Mouse (Mus musculus) kidney, adult 11 months (tissue): ENCODE measurements around the gene Tigar.

Experiments
- DNase-seq: peaks from one replicate; pipeline ENCODE4 v3.0.0; 2022

Gene Tigar

DNA sequence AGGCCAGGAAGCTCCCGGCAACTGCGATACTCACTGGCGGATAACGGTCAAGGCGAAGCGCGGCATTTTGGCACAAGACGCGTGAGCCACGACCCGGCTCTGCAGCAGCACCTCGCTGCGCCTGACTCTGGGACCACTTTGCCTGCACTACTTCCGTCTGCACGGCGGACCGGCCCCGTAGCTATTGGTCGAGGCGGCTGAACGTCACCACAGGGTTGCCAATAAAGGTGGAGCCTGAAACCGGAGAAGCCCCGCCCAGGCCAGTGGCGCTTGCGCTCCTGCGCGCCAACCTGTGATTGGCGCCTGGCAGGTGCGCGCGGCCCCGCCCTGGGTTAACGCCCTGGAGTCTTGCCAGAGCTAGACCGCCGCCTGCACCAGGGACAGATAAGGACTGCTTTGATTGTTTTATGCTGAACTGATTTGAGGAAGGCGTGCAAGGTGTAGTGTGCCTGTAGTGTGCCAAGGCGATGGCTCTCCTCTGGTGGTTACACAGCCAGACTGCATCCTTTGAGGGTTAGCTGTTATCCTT, at the start of gene Tigar:
Tigar (minus strand) TSS at position 156 of the 529 bp plus-strand sequence.
- DNase-seq = peak; percentile 95

DNA sequence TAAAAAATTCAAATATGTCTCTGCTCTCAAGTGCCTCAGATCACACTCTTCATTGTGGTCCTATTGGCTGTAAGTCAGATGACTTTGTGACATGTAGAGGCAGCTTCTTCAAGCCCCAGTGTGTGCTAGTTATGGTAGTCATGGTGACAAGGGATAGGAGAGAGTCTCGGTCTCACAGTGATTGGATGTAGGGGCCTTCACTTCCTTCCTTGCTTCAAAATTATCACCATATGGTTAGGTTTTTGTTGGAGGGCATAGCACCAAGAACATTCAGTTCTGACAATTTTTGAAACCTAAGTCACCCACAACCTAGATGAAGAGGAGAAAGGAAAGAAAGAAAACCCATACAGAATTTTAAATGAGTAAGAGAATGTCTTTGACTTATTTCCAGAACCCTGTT, 48.0 kb upstream of the Tigar start:
- no peak for DNase-seq

DNA sequence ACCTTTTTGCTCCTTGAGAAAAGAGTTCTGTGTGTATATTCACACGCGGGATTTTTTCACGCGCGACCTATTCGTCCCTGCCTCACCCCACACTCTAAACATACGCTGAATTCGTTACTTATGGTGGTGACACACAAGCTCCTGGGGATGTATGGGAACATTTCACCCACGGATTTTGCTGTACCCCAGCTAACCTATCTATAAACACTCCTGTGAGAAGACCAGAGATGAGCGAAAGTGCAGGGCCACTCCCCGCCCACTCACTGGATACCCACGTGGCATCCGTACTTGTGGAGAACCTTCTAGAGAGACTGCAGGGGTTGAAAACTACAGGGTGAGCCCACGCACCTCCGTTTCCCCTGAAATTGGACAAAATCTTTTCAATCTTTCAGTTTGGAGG, 46.1 kb upstream of the Tigar start:
- no peak for DNase-seq

DNA sequence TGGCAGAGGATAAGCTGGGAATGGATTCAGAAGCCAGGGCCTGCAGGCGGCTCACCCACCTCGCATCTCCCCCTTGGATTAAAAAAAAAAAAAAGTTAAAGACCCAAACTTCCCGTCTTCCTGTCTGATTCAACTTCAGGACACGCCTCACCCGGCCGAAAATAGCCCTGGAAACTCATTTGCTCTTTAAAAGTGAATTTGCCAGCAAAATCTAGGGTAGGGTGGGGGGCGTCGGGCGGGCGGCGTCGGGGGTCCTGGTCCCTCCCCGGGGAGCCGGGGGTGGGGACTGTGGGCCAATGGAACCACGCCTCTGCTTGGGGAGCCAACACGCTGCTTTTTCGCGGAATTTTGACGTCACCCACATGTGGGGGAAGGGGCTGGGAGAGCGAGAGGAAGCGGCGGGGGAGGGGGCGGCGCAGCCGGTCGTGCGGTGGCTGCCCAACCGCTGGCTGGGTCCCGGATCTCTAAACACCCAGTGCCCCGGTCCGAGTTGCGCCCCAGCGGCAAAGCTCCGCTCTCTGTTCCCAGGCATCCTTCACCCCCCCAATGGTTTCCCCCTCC, 45.4 kb upstream of the Tigar start:
- DNase-seq = peak; percentile 26

DNA sequence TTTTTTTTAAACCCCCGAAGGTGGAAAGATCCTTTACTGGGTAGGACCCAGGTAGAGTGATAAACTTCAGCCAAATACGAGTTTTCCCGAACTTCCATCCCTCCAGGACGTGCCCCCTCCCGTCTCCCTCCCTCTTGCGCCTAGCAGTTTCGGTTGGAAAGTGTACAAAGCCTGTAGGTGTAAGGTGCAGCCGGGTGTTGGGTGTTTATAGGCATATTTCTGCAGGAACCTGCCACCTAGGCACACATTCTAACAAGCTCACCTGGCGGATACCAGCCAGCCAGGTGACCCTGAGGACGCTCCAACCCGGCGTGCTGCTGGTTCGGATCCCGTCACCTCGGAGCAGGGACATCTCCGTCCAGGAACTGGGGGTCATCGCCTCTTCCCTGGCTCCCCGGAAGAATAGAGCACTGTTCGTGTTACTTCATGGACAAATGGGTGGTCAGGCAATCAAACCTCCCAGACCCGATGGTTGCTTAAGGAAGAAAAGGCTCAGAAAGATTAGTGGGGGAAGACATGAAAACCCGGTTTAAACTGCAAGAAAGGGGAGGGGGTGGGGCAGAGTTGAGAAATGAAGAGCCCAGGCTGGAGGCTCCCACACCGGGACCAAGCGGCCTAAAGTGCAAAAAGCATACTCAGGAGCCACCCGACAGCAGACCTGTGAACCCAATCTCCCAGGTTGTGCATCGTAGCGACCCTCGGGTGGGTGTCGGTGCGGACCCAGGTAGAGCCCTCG, 44.8 kb upstream of the Tigar start:
- no peak for DNase-seq

DNA sequence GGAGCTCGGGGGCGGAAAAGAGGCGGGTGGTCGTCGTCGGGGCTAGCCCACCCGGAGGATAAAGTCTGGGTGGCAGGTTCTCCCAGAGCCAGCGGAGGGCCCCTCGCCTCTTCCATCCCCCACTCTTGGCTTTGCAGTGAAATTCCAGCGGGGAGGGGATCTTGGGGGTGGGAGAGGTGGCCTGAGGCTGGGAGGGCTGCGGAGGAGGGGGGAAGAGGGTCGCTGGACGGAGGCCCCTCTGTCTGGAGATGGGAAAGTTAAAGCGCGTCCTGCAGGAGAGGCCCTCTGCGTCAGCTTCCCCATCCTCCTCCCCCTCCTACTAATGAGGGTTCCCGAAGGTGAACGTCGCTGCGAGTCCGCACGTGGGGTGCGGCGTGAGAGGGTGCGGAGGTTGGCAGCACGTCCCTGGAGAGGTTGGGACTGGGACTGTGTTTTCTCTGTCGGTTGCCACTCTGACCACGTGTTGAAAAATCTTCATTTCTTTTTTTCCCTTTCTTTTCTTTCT, 44.0 kb upstream of the Tigar start:
- peak; percentile 20 for DNase-seq

DNA sequence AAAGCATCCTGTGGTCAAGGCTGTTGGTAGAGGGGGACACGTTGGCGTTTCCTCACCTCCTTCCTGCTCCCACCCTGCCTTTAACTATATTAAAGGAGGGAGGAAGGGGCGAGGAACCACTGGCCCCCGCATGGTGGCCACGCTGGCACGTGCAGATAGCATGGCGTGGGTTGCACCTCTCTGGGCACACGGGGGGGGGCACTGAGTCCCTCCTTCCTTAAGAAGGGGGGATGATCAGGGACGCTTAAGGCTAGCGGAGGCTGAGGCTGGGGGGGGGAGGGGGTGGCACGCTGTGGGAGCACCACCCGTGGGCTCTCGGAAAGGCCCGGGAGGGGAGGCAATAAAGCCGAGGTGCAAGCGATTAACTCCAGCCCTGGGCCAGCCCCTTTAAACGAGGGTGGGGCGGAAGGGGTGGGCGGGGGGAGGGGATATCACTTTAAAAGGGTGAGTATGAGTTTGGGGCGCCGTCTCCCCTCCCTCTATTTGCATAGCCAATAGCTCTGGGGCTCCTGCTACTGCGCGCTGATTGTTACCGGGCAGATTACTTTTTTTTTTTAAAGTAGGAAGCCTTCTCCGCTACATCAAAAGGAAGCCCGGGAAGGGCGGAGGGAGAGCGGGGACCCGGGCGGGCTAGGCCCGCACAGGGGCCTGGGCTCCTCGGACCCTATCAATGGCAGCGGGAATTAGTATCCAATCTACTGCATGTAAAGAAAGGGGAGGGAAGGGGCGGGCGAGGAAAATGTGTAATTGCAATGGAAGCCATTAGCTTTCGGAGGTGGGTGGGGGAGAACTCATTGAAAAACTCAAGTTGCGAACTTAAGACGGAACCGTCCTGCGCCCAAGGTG, 43.0 kb upstream of the Tigar start, which contains the start of gene Ccnd2:
Ccnd2 (minus strand) TSS at position 88 of the 846 bp plus-strand sequence.
- DNase-seq = peak; percentile 68

DNA sequence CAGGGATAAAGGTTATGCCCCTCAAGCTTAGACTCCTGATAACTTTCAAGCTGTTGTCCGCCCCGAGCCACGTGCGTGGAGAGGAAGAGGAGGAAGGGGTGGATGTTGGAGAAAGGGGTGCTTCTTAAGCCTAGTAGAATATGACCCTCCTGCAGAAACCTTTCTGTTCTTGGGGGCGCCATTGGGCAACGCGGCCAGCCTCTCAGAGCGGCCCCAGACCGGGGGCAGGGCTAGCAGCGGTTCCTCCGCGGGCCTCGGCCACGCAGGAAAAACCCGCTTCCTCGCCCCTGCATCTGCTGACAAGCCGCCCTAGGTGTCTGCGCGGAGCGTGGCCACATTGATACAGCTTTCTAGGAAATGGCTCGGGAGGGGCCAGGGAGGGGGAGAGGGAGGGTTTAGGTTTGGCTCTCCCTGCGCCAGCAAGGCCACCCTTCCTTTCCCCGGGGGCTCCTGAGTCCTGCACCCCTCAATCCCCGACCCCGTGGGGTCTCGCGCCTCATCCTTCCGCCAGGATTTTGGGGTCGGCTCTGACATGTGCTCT, 42.3 kb upstream of the Tigar start:
- peak; percentile 15 for DNase-seq

DNA sequence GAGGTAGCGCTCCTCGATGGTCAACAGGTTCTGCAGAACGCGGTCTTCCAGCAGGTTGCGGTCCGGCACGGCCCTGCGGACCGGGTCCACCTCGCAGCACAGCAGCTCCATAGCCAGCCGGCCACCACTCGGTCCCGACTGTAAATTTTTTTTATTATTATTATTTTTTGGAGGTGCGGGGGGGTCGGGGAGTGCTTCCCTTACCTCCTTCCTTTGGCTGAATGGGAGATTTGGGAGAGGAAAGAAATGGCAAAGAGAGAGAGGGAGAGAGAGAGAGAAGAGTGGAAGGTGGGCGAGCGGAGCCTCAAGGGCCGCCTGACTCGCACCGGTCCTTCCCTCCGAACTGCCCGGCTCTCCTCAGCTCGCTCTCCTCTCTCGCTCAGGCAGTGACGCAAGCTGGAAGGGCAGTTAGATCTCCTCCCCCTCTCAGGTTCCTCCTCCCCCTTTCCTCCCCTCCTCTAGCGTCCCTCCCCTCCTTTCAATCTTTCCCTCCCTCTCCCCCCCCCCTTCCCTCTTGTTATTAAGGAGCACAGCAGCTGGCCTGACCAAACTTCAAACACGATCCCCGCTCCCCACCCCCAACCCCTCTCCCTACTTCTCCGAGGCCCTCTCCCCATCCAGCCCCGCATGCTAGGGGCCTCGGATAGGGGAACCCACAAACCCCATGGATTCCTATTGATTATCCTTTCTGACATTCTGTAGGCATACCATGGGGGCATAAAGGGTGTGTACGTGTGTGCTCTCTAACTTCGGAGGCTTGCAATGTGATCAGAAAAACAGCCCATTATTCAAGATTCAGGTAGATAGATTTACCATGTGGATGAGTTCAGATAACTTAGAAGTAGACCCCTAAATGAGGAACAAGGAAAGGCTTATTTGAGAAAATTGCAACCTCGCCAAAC, 41.6 kb upstream of the Tigar start:
- peak; percentile 41 for DNase-seq

DNA sequence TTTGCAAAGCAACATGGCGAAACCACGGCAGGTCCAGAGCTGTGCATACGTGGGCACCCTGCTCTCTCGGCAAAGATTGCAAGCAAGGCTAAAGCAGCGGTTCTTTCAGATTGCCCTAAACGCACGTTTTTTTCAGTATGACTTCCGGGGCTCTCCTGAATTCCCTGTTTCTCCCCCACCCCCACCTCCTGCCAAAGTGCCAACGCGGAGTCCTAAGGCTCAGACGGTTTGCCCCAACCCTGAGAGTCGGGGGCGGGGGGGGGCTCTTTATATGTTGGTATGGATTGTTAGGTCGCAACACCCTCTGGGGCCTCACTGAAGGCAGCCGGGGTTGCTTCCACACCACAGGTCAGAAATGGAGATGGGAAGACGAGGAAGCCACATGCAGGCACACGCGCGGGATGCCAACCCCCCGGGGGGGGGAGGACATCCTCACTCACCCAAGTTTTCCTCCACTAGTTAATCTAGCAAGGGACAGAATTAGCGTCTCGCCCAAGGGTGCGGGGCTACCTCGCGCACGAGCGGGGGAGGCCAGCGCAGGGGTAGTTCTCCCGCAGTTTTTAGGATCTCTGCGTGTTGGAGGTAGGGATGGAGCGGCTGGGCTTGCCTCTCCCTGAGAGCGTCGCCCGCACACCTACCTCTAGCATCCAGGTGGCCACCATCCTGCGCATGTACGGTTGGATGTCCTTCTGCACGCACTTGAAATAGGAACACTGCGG, 40.7 kb upstream of the Tigar start:
- no peak for DNase-seq

DNA sequence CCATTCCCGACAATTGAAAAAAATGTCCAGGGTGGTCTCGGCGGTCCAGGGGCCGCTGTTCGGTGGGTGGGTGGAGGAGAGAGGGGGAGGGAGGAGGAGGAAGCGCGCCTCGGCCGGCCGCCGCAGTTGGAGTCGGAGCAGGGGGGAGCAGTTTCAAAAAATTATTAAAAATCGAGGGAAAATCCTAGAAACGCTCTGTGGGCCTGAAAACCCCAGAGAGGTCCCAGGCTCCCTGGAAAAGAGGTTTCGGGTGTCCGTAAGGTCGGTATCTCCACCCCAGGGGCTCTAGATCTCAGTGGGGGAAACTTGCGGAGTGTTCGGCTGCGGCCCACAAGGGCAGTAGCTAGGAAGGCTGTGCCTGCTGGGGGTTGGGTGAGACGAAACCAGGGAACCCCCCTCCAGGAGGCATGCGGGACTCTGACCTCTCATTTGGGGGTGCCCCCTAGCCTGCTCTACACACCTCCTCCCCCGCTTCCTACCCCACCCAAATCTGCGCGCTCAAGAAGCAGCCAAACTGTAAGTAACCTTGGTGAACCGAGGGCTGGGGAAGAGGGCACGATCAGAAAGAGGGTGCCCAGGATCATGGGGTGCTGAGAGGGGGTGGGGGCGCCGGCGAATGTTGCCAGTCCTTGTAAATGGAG, 40.1 kb upstream of the Tigar start:
- no peak for DNase-seq

DNA sequence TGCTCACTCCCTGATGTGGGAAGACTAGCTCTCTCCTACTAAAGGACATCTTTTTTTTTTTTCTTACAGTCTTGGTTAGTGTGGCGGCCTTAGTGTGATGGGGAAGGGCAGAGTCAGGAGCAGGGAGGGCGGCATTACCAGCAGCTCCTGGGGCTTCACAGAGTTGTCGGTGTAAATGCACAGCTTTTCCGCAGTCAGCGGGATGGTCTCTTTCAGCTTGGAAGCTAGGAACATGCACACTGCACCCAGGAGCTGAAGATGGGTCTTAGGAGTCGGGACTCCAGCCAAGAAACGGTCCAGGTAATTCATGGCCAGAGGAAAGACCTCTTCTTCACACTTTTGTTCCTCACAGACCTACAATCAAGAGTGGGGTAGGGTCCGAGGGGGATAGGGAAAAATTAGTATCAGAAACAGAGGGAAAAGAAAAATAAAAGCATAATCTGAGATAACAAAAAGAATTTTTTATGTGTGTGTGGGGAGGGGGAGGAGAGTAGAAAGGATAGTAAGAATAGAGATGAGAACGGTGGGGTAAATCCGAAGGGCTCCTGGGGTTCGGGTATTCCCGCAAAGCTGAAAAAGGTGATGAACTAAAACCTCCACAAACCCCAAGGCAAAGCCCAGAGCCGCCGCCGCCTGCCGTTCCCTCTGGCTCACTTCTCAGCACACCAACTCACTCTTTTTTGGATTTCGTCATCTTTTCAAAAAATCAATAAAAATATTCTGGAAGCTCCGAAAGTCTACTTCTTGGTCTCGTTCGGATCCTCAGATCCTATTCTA, 39.4 kb upstream of the Tigar start:
- no peak for DNase-seq

DNA sequence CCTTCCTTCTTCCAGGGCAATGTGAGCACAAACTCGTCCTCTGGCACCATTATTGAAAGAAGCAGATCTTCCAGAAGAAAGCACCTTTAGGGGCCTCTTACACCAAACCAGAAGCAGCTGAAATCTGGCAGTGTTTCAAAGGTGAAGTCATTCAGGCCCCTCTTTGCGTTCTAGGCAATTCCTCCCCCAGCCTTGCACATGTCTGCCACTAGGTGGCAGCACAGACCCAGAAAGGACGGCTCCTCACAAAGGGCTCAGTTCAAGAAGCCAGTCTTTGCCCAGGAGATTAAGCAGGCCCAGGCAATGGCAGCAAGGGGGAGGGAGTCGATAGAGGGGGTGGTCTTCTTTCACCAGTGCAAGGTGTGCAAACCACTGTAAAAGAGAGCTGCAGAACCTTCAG, 38.3 kb upstream of the Tigar start:
- DNase-seq = peak; percentile 72

DNA sequence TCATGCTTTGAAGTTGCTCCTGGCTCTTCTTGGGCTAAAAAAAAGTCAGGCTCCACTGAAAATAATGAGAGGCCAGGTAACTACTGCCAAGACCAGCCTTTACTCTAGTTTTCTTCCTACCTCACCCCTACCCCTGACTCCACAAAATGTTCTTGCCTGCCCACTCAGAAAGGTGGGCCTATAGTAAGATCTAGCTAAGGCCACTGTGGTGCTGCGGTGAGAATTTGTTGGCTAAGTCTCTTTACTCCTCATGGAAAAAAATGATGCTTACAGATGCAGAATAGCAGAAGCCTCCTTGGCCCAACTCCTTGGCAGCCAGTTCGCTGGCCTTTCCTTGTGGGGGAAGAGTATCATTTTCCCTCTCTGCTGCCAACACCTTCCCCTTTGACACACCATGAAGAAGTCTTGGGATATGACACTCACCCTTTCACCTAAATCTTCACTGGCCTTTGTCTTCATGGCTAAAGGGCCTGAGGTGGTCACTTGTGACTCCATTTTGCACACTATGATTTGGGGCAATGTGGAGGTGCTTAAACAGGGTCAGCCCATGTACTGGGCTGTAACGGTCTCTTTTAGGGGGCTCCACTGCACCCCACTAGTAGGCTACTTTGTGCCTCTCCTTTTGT, 37.1 kb upstream of the Tigar start:
- no peak for DNase-seq

DNA sequence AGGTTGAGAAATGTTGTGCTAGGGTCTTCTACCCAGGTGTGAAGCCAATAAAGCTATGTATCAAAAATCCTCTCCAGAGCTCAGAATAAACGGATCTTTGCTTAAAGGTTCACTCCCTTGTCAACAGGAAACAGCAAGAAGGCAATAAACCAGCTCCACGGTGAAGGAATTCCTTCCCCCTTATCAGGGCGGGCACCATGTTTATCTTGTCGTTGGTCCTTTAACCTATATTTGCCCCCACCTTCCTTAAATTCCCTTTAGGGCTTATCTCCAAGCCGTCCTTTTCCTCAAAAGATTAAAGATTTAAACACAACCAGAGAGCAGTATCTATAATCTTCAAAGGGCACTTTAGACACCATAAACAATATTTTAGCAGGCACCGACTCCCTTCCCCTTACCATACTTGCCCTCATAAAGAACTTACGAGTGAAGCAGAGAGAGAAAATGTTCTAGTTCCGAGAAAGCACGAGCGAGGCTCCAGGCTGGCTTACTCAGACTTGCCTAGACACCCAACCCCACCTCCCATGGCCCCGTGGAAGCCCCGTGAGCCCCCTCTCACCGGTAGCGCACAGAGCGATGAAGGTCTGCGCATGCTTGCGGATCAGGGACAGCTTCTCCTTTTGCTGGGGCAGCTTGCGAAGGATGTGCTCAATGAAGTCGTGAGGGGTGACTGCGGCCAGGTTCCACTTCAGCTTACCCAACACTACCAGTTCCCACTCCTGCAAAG, 36.3 kb upstream of the Tigar start:
- DNase-seq = no peak

DNA sequence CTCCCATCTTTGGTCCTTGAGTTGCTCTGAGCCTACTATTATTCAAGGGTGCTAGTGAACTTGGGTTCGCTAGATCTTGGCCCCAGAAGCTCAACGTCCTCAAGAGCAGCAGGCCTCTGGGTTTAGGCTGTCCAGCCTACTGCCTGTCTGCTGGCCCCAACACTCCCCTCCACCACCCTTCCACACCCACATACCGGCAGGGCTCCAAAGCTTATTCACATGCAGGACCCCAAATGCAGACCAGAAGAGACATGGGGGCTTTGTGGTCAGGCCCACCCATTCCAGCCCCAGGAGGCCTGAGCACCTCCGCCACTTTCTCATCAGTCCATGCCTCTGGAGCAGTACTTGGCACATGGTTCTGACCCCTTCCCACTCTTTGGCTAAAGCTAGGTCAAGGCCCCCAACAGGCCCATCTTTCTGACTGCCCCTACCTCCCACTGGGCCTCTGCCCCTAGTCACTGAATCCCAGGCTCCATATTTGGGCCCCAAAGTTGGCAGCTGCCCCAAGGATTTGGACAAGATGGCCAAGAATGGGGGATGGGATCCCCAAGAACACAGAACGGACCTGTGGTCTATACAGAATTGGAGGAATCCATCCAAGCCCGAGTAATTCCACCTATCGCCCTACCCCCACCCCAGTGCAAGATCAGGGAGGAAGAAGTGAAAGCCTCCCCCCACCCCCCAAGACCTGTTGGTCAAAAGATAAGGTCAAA, 34.4 kb upstream of the Tigar start:
- no peak for DNase-seq

DNA sequence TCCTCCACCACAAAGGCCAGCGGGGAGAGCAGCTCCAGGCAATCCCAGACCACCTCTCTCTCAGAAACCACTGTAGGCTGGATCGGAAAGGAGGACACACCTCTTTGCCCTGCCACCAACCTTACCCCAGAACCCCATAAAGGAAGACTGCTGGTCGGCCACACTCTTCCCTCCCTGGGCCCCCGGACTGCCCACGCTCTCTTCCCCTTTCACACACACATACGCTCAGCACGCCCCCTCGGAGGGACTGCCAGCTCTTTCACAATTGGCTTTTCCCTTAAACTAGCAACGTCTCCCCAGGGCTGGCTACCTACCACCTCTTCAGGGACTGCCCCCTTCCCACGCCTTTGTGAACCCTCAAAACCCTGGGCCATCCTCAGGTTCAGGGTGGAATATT, 33.8 kb upstream of the Tigar start:
- DNase-seq = no peak
